ENCODE assay signal across 15 mouse cellular contexts in the genomic region with DNA sequence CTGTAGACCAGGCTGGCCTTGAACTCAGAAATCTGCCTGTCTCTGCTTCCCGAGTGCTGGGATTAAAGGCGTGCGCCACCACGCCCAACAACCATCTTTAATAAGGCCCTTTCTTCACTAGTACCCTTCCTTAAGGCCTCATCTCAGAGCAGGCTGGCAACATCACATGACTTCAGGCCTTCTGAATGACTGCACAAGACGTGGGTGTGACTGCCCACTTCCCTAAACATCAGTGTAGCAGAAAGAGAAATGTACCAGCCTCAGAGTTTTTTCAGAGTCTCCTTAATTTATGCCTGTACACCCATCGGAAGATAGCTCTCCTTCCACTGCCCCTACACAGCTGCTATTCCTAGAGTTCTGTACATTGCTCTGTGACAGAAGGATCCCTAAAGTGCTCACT. TPM values are rescaled to one million over a fixed set of nuclear protein-coding genes. Genes with fewer than 3 reads are reported as not detected.
A peak's percentile ranks its signal among the peaks of the same experiment; 100 is the strongest.
DNase-seq lines count a peak whose midpoint lies in the region; ATAC-seq lines count a peak whose summit lies in the region.
"Had no signal": no experiment of that assay in that cellular context is flagged by ENCODE, and none has a peak within 500 bp of the region (broad histone marks: within the 10 kb centered on the region; RNA-seq: fewer than 3 reads in every experiment).

No protein-coding gene starts in this region.

- ATAC-seq in forebrain, embryonic 13.5 days, result no peak
- ATAC-seq: forebrain, embryonic 14.5 days; midbrain, embryonic 16.5 days had no signal

- H3K4me3 ChIP-seq in forebrain, embryonic 13.5 days, result no peak overlapping the region
- H3K4me3 ChIP-seq: embryonic facial prominence, embryonic 13.5 days; stomach, embryonic 15.5 days had no signal

- no peaks in the 10 kb centered on the region for H3K27me3 ChIP-seq in forebrain, embryonic 13.5 days
- H3K27me3 ChIP-seq: embryonic facial prominence, embryonic 13.5 days; stomach, embryonic 15.5 days had no signal

- H3K36me3 ChIP-seq in forebrain, embryonic 13.5 days (ENCODE audit: poor library complexity, severe bottlenecking), result no peaks in the 10 kb centered on the region
- H3K36me3 ChIP-seq: embryonic facial prominence, embryonic 13.5 days; stomach, embryonic 15.5 days had no signal

- H3K4me1 ChIP-seq in forebrain, embryonic 13.5 days, result peaks cover 20% of the 10 kb centered on the region

- no peak overlapping the region for H3K9ac ChIP-seq in forebrain, embryonic 13.5 days
- H3K9ac ChIP-seq: embryonic facial prominence, embryonic 13.5 days; liver, embryonic 14.5 days; stomach, embryonic 15.5 days had no signal

- peaks cover 8% of the 10 kb centered on the region; the same call in 1 of the 2 replicates for H3K9me3 ChIP-seq in forebrain, embryonic 13.5 days (replicated peaks)
- H3K9me3 ChIP-seq: stomach, embryonic 15.5 days had no signal

- H3K4me2 ChIP-seq in forebrain, embryonic 13.5 days, result no peak overlapping the region
- H3K4me2 ChIP-seq: embryonic facial prominence, embryonic 13.5 days; stomach, embryonic 15.5 days had no signal

- 87% methylated on average over 6 of the region's 6 CpGs for WGBS in forebrain, embryonic 13.5 days

- no peak overlapping the region for H3K27ac ChIP-seq in forebrain, embryonic 13.5 days
- H3K27ac ChIP-seq: liver, embryonic 14.5 days; stomach, embryonic 15.5 days had no signal

- DNase-seq in lung, postnatal 25 days (ENCODE audit: low spot score), result peak; percentile 61
- DNase-seq in lung, postnatal 14 days, result no peak
- DNase-seq in T-cell, adult 2 months (ENCODE audit: low spot score), result peak; percentile 41
- peak; percentile 76 for DNase-seq in lung, postnatal 36 days
- peak; percentile 86 to 89 for DNase-seq in spleen, postnatal 36 days (ENCODE audit: low spot score in 2 of 2)
- no peak for DNase-seq in cerebellum, postnatal 4 days (ENCODE audit: low spot score in 2 of 2)
- DNase-seq: adrenal gland, postnatal 36 days; cerebellum, adult 9-10 months; kidney, adult 8-10 months had no signal

RNA-seq across cellular contexts. Expression of gene Foxk1, which starts 25.2 kb away (rescaled TPM):
- 3.1 and 3.3 TPM in 2 replicates for polyA plus RNA-seq in forebrain, embryonic 13.5 days (2015; fragmentation: Nextera tagmentation; extraction: Ambion mirVana)

Comparison
In these comparisons a context has a peak if more than half of its experiments do, and no peak if none do; other contexts are left out.
1. DNase-seq: peak in lung, postnatal 25 days (single experiment), T-cell, adult 2 months (single experiment), lung, postnatal 36 days (single experiment) and spleen, postnatal 36 days (2 of 2); none in lung, postnatal 14 days (single experiment) and cerebellum, postnatal 4 days (0 of 2).